Mouse (Mus musculus) cerebellum, adult 8-10 months (tissue): Measurements from ENCODE around the gene Gpr180.

ENCODE experiments used
- DNase-seq: peaks from one replicate; pipeline ENCODE4 v3.0.0; 2022

Gpr180 gene

GRCm38 (mm10) chr14:118212188-118212804, 75.3 kb downstream of the Gpr180 start:
- no peak for DNase-seq
